Mouse (Mus musculus): ENCODE data around the gene Adgrg4. TPM values are rescaled to one million over a fixed set of nuclear protein-coding genes. Genes with fewer than 3 reads are reported as not detected.

Gene Adgrg4
- not detected in 2 replicates for polyA plus RNA-seq (2012; rRNA removed)

DNA sequence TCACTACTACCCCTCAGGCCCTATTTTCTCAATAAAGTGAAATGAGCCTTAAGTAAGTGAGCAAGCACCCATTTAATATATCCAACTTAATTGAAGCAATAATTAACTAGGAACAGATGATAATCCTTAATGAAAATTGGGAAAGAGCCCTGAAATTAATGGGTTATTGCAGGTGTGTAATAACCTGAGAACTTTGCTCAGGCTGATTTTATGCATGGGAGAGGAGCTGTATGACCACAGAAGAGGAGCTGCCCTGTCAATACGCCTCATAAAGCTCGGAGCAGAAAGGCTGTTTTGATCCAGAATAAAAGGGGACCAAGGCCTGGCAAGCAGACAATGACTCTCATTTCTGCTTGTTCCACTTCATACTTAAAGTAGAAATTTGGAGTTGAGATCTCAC lies at the start of gene Adgrg4:
Gene Adgrg4, plus strand, starts transcription at position 301 of the 400 bp plus-strand sequence.
- H3K4me3 ChIP-seq (ENCODE audit: control insufficient read depth, insufficient read depth, low read length) = no peak within 1 kb of the TSS
- 100% methylated on average over 2 of the region's 2 CpGs for WGBS
- TF ChIP-seq CTCF (IDR thresholded peaks at IDR 0.05; ENCODE audit: borderline replicate concordance, control insufficient read depth, extremely low read depth, insufficient read depth, low read length, poor library complexity) (no peak), POLR2A (IDR thresholded peaks at IDR 0.05; ENCODE audit: control insufficient read depth, extremely low read depth, insufficient read depth, low read length, poor library complexity) (no peak)
- no peaks in the 10 kb centered on the region for H3K36me3 ChIP-seq (ENCODE audit: control insufficient read depth, insufficient read depth, low read length)
- H3K27ac ChIP-seq (ENCODE audit: control insufficient read depth, insufficient read depth, low read length) = no peak within 1 kb of the TSS
- H3K4me1 ChIP-seq (replicated peaks; ENCODE audit: control insufficient read depth, insufficient read depth, low read length) = no peaks in the 10 kb centered on the region
- DNase-seq = no peak
- H3K27me3 ChIP-seq (ENCODE audit: control insufficient read depth, insufficient read depth, low read length) = no peaks in the 10 kb centered on the region

- Histone ChIP-seq H3K36me3 (ENCODE audit: control insufficient read depth, insufficient read depth, low read length) (no peaks in the 10 kb centered on the region), H3K4me1 (replicated peaks; ENCODE audit: control insufficient read depth, insufficient read depth, low read length) (peaks cover 5% of the 10 kb centered on the region; the same call in 1 of the 2 replicates), H3K27ac (ENCODE audit: control insufficient read depth, insufficient read depth, low read length) (no peak within 1 kb of the TSS), H3K27me3 (ENCODE audit: control insufficient read depth, insufficient read depth, low read length) (no peaks in the 10 kb centered on the region), H3K4me3 (ENCODE audit: control insufficient read depth, insufficient read depth, low read length) (peak within 1 kb of the TSS; percentile 51)
- TF ChIP-seq CTCF (IDR thresholded peaks at IDR 0.05; ENCODE audit: borderline replicate concordance, control insufficient read depth, extremely low read depth, insufficient read depth, low read length, poor library complexity) (no peak), POLR2A (IDR thresholded peaks at IDR 0.05; ENCODE audit: control insufficient read depth, extremely low read depth, insufficient read depth, low read length, poor library complexity) (no peak)
- DNase-seq = peak; percentile 5
- WGBS = 4% methylated on average over 34 of the region's 35 CpGs
Measured at GRCm38 (mm10) chrX:56821765-56822603, 48.0 kb upstream of the Adgrg4 start, which contains the start of gene Map7d3. Map7d3 (minus strand) TSS chrX:56822326.

- TF ChIP-seq POLR2A (IDR thresholded peaks at IDR 0.05; ENCODE audit: control insufficient read depth, extremely low read depth, insufficient read depth, low read length, poor library complexity) (no peak), CTCF (IDR thresholded peaks at IDR 0.05; ENCODE audit: borderline replicate concordance, control insufficient read depth, extremely low read depth, insufficient read depth, low read length, poor library complexity) (no peak)
- no peak overlapping the region for H3K4me3 ChIP-seq (ENCODE audit: control insufficient read depth, insufficient read depth, low read length)
- H3K4me1 ChIP-seq (replicated peaks; ENCODE audit: control insufficient read depth, insufficient read depth, low read length) = no peaks in the 10 kb centered on the region
- DNase-seq = no peak
- H3K27me3 ChIP-seq (ENCODE audit: control insufficient read depth, insufficient read depth, low read length) = no peaks in the 10 kb centered on the region
- 33% methylated on average over 6 of the region's 6 CpGs for WGBS
- no peaks in the 10 kb centered on the region for H3K36me3 ChIP-seq (ENCODE audit: control insufficient read depth, insufficient read depth, low read length)
- no peak overlapping the region for H3K27ac ChIP-seq (ENCODE audit: control insufficient read depth, insufficient read depth, low read length)
Measured at GRCm38 (mm10) chrX:56827492-56827891, 42.5 kb upstream of the Adgrg4 start.

GRCm38 (mm10) chrX:56835842-56836241 lies 34.1 kb upstream of the Adgrg4 start:
- Histone ChIP-seq H3K27me3 (ENCODE audit: control insufficient read depth, insufficient read depth, low read length) (no peaks in the 10 kb centered on the region), H3K36me3 (ENCODE audit: control insufficient read depth, insufficient read depth, low read length) (no peaks in the 10 kb centered on the region), H3K4me3 (ENCODE audit: control insufficient read depth, insufficient read depth, low read length) (no peak overlapping the region), H3K4me1 (replicated peaks; ENCODE audit: control insufficient read depth, insufficient read depth, low read length) (no peaks in the 10 kb centered on the region), H3K27ac (ENCODE audit: control insufficient read depth, insufficient read depth, low read length) (no peak overlapping the region)
- no peak for DNase-seq
- TF ChIP-seq CTCF (IDR thresholded peaks at IDR 0.05; ENCODE audit: borderline replicate concordance, control insufficient read depth, extremely low read depth, insufficient read depth, low read length, poor library complexity) (no peak), POLR2A (IDR thresholded peaks at IDR 0.05; ENCODE audit: control insufficient read depth, extremely low read depth, insufficient read depth, low read length, poor library complexity) (no peak)
- 47% methylated on average over 6 of the region's 6 CpGs for WGBS

GRCm38 (mm10) chrX:56839369-56839768 lies 30.6 kb upstream of the Adgrg4 start:
- H3K4me1 ChIP-seq (replicated peaks; ENCODE audit: control insufficient read depth, insufficient read depth, low read length) = no peaks in the 10 kb centered on the region
- no peak overlapping the region for H3K4me3 ChIP-seq (ENCODE audit: control insufficient read depth, insufficient read depth, low read length)
- no peaks in the 10 kb centered on the region for H3K27me3 ChIP-seq (ENCODE audit: control insufficient read depth, insufficient read depth, low read length)
- no peak overlapping the region for H3K27ac ChIP-seq (ENCODE audit: control insufficient read depth, insufficient read depth, low read length)
- no peaks in the 10 kb centered on the region for H3K36me3 ChIP-seq (ENCODE audit: control insufficient read depth, insufficient read depth, low read length)
- no peak for TF ChIP-seq POLR2A (IDR thresholded peaks at IDR 0.05; ENCODE audit: control insufficient read depth, extremely low read depth, insufficient read depth, low read length, poor library complexity)
- TF ChIP-seq CTCF (IDR thresholded peaks at IDR 0.05; ENCODE audit: borderline replicate concordance, control insufficient read depth, extremely low read depth, insufficient read depth, low read length, poor library complexity) = no peak
- no peak for DNase-seq

DNA sequence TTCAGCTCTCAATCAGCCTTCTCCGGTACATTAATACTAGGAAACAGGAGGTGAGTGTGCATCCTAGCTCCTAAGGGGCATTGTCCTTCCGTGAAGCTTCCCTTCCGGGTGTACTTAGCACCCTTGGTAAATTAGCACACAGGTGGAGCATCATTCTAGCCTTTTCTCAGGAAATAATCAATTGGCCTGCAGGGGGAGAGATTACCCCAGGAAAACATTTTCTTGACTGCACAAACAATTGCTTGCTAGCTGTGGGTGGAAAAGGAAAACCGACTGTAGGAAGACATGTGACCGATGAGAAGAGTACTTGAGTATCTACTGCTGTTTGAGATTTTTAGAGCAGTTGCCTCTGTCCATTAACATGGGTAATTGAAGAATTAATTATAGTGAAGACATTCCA lies 28.7 kb upstream of the Adgrg4 start:
- H3K27ac ChIP-seq (ENCODE audit: control insufficient read depth, insufficient read depth, low read length) = no peak overlapping the region
- no peaks in the 10 kb centered on the region for H3K36me3 ChIP-seq (ENCODE audit: control insufficient read depth, insufficient read depth, low read length)
- H3K27me3 ChIP-seq (ENCODE audit: control insufficient read depth, insufficient read depth, low read length) = no peaks in the 10 kb centered on the region
- DNase-seq = no peak
- no peaks in the 10 kb centered on the region for H3K4me1 ChIP-seq (replicated peaks; ENCODE audit: control insufficient read depth, insufficient read depth, low read length)
- no peak for TF ChIP-seq CTCF (IDR thresholded peaks at IDR 0.05; ENCODE audit: borderline replicate concordance, control insufficient read depth, extremely low read depth, insufficient read depth, low read length, poor library complexity)
- H3K4me3 ChIP-seq (ENCODE audit: control insufficient read depth, insufficient read depth, low read length) = no peak overlapping the region
- 75% methylated on average over 5 of the region's 5 CpGs for WGBS

Measured in thymus, adult 2 months (tissue).